Mouse (Mus musculus) erythroblast, adult 5-6 weeks (primary cell): ENCODE measurements around the gene Mrpl23. TPM values are rescaled to one million over a fixed set of nuclear protein-coding genes. Genes with fewer than 3 reads are reported as not detected.

ENCODE experiments used
- ATAC-seq: replicated peaks from 2 replicates; pipeline ENCODE4 v1.8.0; 2016; ENCODE audit warnings: moderate number of reproducible peaks, mild to moderate bottlenecking, moderate TSS enrichment, inconsistent platforms; ENCODE audit not compliant: poor library complexity, low FRiP score, severe bottlenecking
- total RNA-seq, 2 experiments: library from RNA; stranded (forward) in 1 of 2; stranded (reverse) in 1 of 2; fragments of 150-400 nt in 1 of 2; fragments of 200-764, 138-1000 nt in 1 of 2; gene quantifications; 2 replicates each; pipeline versions ENCODE4 v1.2.3 to v1.2.4; 2015 to 2017; ENCODE audit warnings: low replicate concordance in 2 of 2

The Mrpl23 gene
- total RNA-seq, 2 experiments from 2014 or later, result 3.7 TPM; not detected in 1

- ATAC-seq, result no peak
Measured at GRCm38 (mm10) chr7:142548706-142549105, 16.2 kb downstream of the Mrpl23 start.

DNA sequence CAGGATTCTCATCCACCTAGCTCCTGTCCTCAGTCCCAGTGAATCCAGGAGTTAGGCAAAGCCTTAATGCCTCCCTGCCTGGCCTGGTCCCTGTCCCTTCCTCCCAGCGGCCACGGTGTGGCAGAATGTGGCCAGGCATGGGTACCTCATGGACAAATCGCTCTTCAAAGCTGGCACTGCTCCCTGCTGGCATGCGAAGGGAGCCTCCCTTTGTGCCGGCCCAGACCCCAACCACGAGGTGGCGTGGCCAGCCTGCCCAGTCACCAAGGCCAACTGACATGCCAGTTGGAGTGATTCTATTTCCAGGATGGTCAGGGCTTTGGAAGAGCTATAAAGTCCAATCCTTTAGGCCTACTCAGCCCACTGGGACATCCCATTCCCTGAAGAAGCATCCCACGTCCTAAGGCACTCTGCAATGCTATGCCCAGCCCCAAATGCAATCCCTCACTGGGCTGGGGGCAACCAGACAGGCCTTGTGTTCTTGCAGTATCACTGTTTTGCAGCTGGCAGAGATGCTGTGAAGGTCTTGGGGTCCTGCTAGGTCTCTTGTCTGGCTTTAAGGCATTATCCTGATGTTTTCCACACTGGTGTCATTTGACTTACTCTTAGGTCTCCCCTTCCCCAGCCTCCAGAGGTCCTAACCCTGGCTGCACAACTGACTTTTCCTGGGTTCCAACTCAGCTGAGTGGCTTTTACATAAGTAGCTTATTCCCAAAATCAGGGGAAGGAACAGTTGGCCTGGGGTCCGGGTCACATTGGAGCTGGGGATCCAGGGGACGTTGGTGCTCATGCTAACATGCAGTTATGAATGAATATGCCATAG, 17.7 kb downstream of the Mrpl23 start:
- ATAC-seq, result no peak

DNA sequence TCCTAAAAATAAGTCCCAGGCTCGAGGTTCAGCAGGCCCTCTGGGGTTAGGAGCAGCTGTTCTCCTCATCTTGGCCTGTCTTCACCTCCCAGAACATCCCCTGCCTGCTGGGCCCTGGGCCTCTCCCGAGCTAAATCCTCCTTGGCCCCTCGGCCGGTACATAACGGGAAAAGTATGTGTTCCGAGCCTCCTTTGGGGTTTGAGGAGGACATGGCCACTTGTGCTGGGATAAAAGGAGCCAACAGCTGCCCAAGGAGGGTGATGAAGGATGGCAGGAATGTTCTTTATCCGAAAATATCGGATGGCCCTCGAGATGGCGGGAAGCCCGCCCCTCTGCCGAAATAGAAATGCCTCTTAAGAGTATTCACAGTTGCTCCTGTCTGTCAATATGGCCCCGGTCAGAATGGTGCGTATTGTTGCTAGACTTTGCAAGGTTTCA, 18.5 kb downstream of the Mrpl23 start:
- no peak for ATAC-seq

DNA sequence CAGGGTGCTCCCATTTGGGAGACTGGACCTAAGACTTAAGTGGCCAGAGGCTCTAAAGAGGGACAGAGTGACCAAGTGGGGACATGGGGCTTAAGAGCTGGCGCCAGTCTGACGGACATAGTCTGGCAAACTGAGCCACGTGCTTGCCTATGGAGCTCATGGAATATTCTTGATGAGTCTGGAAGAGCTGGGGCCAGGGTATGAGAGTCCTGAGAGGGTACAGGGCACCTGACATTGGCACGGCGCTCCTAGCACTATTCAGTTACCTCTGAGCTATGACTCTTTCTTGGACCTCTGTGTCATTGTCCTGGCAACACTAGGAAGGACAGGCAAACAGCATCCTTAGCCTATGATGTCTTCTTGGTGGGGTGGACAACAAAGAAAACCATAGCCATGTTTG, 19.2 kb downstream of the Mrpl23 start:
- ATAC-seq, result no peak

DNA sequence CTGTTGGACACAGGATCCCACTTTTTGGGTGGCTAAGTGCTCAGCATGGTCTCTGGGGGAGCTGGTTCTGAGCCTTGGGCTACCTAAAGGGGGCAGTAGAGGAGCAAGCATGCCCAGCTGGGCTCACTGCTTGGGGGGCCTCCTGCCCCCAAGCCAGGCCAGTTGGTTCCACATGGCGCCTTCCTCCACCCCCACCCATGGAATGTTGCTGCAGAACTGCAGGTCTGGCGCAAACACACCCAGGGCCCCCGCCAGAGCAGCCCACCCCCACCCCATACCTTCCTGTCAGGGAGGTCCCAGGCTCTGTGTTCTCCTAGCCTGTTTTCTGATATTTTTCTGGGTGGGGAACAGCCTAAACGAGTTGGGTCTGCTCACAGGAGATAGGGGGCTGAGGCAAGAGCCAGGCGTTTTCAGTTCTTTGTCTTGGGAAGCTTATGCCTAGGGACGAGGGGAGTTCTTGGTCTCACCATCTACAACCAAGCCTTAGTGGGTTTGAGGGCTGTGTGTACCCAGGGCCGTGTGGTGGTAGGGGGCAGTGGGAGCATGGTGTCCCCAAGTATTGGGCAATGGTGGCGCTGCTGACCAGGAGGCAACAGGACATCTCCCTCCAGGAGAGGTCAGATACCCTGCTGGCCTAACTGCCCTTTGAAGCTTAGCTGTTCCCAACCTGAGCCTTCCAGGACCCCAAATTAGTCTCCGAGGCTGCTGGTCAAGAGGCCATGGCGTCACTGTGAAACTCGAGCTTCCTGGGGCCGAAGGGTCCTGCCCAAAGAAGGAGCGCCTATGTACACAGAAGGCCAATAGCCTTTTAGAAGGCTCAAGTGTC, 20.3 kb downstream of the Mrpl23 start:
- ATAC-seq, result no peak

- no peak for ATAC-seq
Measured at GRCm38 (mm10) chr7:142553417-142554335, 21.2 kb downstream of the Mrpl23 start.

DNA sequence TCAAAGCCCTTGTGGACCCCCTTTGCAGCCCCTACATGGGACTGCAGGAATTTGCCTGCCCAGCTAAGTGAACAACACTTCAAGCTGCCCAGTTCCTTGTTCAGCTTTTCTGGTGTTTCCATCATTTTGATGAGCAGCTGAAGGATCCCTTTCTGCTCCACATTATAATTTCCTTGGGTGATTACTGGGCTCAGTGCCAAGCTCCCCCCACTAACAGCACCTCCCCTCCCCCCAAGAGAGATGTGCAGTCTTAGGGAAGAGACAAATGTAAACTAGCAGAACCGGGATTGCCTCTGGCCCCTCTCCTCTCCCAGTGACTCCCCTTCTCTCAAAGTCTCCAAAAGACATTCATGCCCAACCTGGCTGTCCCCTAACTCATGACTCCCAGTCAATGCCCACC, 22.1 kb downstream of the Mrpl23 start:
- ATAC-seq, result no peak

DNA sequence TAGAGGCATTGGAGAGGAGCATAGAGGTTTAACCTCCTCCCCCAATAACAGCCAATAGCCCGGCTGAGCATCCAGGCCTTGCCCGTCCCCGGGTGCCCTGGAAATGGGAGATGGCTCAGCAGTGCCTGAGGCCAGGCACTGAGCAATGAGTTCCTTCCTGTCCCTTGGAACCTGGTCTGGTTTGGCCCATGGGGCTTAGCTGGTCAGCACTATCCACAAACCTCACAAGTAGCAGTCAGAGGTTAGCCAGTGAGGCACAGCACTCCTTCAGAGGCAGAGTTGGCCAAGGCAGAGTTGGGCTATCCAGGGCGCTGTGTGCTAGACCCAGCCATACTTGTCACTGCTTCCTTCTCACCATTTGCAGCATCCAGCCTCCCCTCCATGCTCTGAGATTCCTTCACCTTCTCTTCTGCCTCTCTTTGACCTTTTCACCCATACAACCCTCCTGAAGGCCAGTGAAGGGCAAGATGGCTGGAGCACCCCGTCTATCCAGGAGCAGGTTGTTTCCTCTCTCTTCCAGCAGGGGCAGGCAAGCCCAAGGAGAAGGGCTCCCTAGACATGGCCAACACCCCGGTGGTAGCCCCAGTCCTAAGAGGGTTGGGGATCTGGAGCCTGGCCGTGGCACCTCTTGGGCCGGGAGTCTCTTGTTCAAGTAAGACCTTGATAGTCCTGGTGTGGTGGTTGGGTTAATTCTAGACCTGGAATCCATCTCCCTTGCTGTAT, 23.0 kb downstream of the Mrpl23 start:
- peak; percentile 39; the same call in 1 of the 2 replicates for ATAC-seq

DNA sequence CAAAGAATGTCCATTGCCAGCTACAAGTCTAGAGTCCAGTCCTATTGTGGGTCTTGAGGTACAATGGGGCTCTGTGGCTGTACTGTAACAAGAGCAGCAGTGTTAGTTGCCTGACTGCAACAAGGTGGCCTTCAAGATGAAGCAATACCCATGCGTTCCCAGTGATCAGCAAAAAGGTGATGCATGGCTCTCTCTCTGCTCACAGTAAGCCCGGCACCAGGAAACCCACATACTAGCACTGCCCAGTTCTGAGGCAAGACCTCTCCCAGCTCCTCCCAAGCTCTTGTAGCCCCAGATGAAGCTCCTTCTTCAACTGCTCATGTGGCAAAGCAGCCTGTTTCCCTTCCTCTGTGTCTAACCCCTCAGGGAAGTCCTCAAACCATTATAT, 23.6 kb downstream of the Mrpl23 start:
- ATAC-seq, result no peak

DNA sequence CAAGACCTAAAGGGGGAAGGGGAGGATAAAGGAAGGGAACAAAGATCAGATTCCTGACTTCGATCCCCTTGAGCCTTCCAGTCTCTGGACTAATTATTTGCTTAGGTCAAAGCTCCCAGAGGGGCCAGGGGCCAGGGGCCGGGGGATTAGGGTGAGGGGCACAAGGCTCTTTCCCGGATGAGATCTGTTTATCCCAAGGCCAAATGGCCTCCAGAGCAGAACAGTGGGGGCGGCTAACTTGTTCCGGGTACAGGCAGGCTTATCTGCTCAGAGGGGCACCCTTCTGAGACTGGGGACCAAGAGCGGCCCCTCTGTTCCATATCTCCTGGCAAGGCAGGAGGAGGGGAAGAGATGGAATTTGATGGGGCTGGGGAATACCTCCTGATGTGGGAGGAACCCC, 25.2 kb downstream of the Mrpl23 start:
- ATAC-seq, result no peak

- ATAC-seq, result no peak
Measured at GRCm38 (mm10) chr7:142558511-142559146, 26.1 kb downstream of the Mrpl23 start.

DNA sequence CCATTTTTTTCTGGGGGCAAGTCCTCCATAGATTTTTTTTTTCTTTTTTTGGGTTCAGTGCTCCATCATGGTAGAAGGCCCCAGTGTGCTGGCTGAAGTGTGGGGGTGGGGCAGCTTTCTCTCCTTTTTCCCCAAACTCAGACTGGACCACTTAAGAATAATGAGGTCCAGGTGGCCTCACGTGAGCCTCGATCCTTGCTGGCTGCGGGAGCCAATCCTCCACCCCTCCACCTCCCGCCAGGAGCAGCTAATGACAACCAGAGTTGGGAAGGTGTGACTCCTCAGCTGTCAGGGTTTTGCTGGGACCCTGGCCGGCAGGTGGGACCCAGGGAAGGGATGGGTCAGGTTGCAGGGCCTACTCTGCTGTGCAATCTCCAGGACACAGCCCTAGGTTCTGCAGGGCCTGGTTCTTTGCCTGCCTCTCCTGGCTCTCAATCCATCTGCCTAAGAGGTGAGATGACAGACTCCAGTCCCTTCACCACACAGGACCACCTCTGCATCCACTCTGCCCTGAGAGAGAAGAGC, 27.2 kb downstream of the Mrpl23 start:
- no peak for ATAC-seq

DNA sequence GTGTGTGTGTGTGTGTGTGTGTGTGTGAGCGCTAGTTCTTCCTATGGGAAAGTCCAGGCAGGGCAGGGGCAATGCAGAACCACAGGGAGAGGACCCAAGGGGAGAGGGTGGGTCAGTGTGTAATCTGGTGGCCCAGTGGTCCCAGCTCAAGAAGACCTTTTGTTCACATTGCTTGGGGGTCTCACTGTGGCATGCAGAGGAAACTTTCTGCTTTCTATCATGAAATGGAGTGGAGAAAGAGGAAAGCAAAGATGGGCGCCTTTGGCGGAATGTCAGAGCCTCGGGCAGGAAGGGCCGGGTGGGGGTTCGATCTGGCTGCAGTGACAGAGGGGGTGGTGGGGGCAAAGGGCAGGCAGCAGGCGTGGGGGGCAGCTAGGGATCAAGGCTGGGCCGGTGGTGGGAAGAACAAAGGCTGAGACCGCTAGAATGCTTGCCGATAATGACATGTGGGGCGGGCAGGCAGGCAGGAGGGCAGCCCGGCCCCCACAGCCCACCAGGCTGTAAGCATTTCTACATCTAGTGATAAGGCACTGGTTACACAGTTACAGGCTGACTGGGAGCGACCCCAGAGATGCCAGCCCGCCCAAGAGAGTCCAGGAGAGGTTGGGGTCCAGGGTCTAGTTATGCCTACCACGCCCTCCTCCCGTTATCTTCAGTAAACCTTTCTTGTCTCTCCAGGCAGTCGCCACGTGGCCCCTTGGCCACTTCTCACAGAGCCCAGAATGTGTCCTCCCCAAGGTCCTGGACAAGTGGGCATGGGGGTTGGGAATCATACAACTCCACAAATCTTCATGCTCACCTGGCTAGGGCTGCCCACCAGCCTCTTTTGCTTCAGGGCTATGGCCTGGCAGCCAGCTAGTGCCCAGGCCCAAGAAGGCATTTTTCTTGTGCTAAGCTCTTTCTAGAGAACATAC, 28.7 kb downstream of the Mrpl23 start:
- no peak for ATAC-seq

DNA sequence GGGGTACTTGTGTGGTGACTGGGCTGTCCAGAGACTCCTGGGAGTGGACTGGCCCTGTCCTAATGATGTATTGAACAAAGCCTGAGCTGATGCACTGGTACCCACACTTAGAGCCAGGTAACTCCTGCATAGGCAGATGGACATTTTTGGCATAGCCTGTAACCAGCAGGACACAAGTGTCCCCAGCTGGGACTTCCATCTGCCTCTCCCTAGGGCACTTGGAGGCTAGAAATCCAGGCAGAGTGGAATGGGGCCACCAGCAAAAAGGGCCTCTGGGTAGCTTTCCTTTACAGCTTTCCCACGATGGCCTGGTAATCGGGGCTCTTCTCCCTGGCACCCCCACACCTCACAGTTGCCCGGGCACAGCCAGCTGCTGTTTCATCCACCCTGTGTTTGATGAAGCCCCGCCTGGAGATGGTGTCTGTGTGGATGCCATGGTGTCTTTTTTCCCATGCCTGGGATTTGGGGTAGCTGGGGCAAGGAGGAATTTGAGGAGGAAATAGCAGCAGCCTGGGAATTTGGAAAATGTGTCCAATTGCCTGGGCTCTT, 29.4 kb downstream of the Mrpl23 start:
- ATAC-seq, result no peak

DNA sequence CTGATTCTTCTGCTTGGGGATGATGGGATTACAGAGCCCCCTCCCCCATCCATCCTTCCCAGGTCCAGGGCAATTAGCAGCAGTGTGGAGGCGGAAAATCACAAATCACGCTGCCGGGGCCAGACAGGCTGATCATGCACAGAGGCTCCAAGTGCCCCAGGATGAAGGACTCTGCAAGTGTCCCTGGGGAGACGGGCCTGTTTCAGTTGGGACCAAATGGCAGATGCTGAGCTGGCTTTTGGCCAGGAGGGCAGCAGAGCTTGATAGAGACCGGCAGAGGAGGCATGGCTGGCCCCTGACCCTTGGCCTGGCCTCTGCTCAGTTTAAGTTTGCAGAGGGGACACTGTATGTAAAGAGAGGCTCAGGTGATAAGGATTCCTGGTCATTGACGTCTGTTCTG, 30.7 kb downstream of the Mrpl23 start:
- ATAC-seq, result no peak

- ATAC-seq, result no peak
Measured at GRCm38 (mm10) chr7:142564955-142565643, 32.6 kb downstream of the Mrpl23 start.

DNA sequence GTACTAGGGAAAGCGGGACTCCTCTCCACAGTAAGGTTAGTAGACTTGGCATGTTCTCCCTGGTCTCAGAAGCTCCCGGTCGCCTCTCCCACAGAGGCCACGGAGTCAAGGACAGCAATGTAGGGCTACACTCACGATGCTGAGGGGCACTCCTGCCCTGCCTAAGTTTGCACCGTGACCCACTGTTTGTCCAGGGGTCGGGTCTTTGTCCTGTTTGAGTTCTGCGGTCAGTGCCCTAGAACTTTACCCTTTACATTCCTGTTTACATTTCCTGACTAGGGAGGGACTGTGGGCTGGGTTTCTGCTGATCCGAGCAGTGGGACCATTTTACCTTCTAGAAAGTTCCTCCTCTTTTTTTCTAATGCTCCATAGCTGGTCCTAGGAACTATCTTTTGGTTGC, 34.0 kb downstream of the Mrpl23 start:
- no peak for ATAC-seq
